Mouse (Mus musculus) heart, postnatal 0 days (tissue): ENCODE results near the gene Col8a1. TPM values are rescaled to one million over a fixed set of nuclear protein-coding genes. Genes with fewer than 3 reads are reported as not detected.

Source experiments
- ATAC-seq: fragments of 200-750 bp; cut with Nextera tagmentation; 2 replicates; pipeline ENCODE4 v1.8.0; 2017; ENCODE audit warnings: low read depth, moderate number of reproducible peaks, moderate library complexity; ENCODE audit not compliant: insufficient read depth
- DNase-seq: peaks from one replicate; pipeline ENCODE4 v3.0.0-alpha.2; 2016; ENCODE audit warnings: low spot score
- H3K27ac ChIP-seq: fragments of 300-500 bp; sonication (generic); 2 replicates; pipeline ENCODE4 v1.5.1; 2014; ENCODE audit warnings: low read depth, mild to moderate bottlenecking
- H3K27me3 ChIP-seq: fragments of 300-500 bp; sonication (generic); 2 replicates; pipeline ENCODE4 v1.6.1; 2014; ENCODE audit warnings: low read length, mixed read lengths; ENCODE audit not compliant: control insufficient read depth, insufficient read depth
- H3K36me3 ChIP-seq: fragments of 300-500 bp; sonication (generic); replicated peaks from 2 replicates; pipeline ENCODE4 v1.6.1; 2014; ENCODE audit warnings: low read length, mixed read lengths; ENCODE audit not compliant: control insufficient read depth, insufficient read depth
- H3K4me1 ChIP-seq: fragments of 300-500 bp; sonication (generic); 2 replicates; pipeline ENCODE4 v1.6.1; 2014; ENCODE audit warnings: antibody characterized with exemption; ENCODE audit not compliant: control insufficient read depth, insufficient read depth
- H3K4me2 ChIP-seq: fragments of 300-500 bp; sonication (generic); 2 replicates; pipeline ENCODE4 v1.6.1; 2014; ENCODE audit warnings: low read depth, mild to moderate bottlenecking, low read length, moderate library complexity
- H3K4me3 ChIP-seq: fragments of 300-500 bp; sonication (generic); 2 replicates; pipeline ENCODE4 v1.5.1; 2014; ENCODE audit warnings: low read depth, low read length
- H3K9ac ChIP-seq: fragments of 300-500 bp; sonication (generic); replicated peaks from 2 replicates; pipeline ENCODE4 v1.6.1; 2014; ENCODE audit warnings: low read depth, low read length, mixed read lengths
- H3K9me3 ChIP-seq: fragments of 300-500 bp; sonication (generic); replicated peaks from 2 replicates; pipeline ENCODE4 v1.6.1; 2016; ENCODE audit warnings: low read length; ENCODE audit not compliant: control insufficient read depth
- CTCF ChIP-seq: IDR thresholded peaks from 2 replicates; pipeline ENCODE4 v1.5.1; 2016; ENCODE audit warnings: antibody characterized with exemption, control low read depth, low read depth
- EP300 ChIP-seq: IDR thresholded peaks from 2 replicates; pipeline ENCODE4 v1.6.1; 2016; ENCODE audit warnings: antibody characterized with exemption, low read depth
- whole genome bisulfite sequencing: fragments of 180-500 bp; shearing (Covaris S2); extraction: QIAGEN DNeasy Blood & Tissue Kit; methylation state at CpG from one replicate; pipeline ENCODE4 v1.1.7; 2014; 5-methylcytosine and 5-hydroxymethylcytosine counted together
- polyA plus RNA-seq: library from polyadenylated mRNA; unstranded; fragments of >200 nt; fragmentation: Nextera tagmentation; extraction: Ambion mirVana; gene quantifications from 2 replicates; pipeline ENCODE4 v1.2.1, GENCODE M21; 2015
- total RNA-seq: library from RNA; depleted of rRNA; stranded (reverse); fragments of >200 nt; gene quantifications from 2 replicates; pipeline ENCODE4 v1.2.3, GENCODE M21; 2014; ENCODE audit warnings: low replicate concordance

Col8a1 gene
- total and polyA plus RNA-seq, 2 experiments from 2014 or later = 1.4 to 2.7 TPM

DNA sequence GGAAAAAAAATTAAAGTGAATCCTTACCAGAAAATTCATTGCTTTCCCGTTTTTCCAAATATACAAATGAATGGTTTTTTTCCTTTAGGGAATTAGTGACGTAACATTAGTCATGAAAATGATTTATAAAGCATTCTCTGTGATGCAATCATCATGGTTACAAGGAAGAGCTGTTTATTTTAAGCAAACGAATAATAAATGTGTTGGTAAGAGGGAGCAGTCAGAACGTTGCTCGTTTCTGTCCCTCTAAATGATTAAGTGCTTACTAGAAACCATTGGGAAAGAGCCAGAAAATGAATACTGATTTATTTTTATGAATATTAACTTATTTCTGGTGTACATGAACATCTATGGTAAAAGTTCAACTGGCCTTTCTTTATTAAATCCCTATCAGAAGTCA is 119.8 kb downstream of the Col8a1 start:
- H3K4me1 ChIP-seq = peaks cover 7% of the 10 kb centered on the region; the same call in 1 of the 2 replicates
- H3K9me3 ChIP-seq = no peaks in the 10 kb centered on the region
- TF ChIP-seq EP300 (no peak), CTCF (no peak)
- no peaks in the 10 kb centered on the region for H3K27me3 ChIP-seq
- no peak overlapping the region for H3K27ac ChIP-seq
- no peaks in the 10 kb centered on the region for H3K36me3 ChIP-seq
- no peak for DNase-seq
- 63% methylated on average over 5 of the region's 5 CpGs for WGBS
- no peak overlapping the region for H3K4me2 ChIP-seq
- H3K9ac ChIP-seq = no peak overlapping the region
- ATAC-seq = no peak
- H3K4me3 ChIP-seq = no peak overlapping the region

DNA sequence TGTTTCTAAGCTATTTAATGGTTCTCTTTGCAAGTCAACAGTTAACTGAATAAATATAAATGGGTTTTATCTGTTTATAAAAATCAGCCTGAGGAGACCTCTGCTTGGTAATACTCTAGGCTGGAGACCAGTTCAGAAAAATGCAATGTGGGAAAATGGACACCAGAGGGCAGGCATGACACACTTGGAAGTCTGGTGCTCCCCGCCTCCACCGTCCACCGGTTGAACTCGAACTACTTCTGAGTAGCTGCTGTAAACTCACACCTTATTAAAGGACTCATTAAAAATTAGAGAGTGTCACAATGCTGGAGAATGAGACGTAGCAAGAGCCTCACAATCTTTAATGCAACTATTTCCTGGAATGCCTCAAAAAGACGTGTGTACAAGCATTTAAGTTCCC is 120.3 kb downstream of the Col8a1 start:
- TF ChIP-seq EP300 (no peak), CTCF (peak; percentile 80)
- ATAC-seq = peak; percentile 79; the same call in 1 of the 2 replicates
- Histone ChIP-seq H3K9ac (no peak overlapping the region), H3K36me3 (no peaks in the 10 kb centered on the region), H3K27ac (no peak overlapping the region), H3K4me3 (no peak overlapping the region), H3K4me1 (peaks cover 7% of the 10 kb centered on the region; the same call in 1 of the 2 replicates), H3K9me3 (no peaks in the 10 kb centered on the region), H3K27me3 (no peaks in the 10 kb centered on the region), H3K4me2 (no peak overlapping the region)
- 8% methylated on average over 6 of the region's 6 CpGs for WGBS
- peak; percentile 75 for DNase-seq

DNA sequence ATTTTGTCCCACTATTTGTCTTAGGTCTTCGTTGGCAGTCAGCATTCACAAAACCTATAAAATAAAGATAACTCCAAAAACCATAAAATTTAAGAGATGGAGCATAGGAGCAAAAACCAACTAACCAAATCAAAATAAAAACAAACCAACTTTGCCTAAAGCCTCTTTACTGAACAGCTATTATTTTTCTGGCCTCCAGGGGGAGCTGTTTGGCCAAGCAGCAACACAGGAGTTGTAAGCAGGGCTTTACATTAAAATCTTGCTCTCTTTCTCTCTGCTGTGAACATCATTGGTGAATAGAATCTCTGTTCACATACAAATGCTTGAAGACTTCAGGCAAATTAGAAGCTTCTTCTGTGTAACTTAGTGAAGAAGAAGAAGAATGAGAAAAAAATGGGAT is 142.8 kb downstream of the Col8a1 start:
- no peaks in the 10 kb centered on the region for H3K9me3 ChIP-seq
- 0% methylated on average over 1 of the region's 1 CpGs for WGBS
- ATAC-seq = no peak
- no peak overlapping the region for H3K4me3 ChIP-seq
- H3K27me3 ChIP-seq = no peaks in the 10 kb centered on the region
- H3K9ac ChIP-seq = no peak overlapping the region
- DNase-seq = peak; percentile 13
- H3K4me2 ChIP-seq = no peak overlapping the region
- peaks cover 5% of the 10 kb centered on the region; the same call in 1 of the 2 replicates for H3K4me1 ChIP-seq
- TF ChIP-seq EP300 (no peak), CTCF (peak; percentile 74)
- H3K36me3 ChIP-seq = no peaks in the 10 kb centered on the region
- H3K27ac ChIP-seq = no peak overlapping the region

DNA sequence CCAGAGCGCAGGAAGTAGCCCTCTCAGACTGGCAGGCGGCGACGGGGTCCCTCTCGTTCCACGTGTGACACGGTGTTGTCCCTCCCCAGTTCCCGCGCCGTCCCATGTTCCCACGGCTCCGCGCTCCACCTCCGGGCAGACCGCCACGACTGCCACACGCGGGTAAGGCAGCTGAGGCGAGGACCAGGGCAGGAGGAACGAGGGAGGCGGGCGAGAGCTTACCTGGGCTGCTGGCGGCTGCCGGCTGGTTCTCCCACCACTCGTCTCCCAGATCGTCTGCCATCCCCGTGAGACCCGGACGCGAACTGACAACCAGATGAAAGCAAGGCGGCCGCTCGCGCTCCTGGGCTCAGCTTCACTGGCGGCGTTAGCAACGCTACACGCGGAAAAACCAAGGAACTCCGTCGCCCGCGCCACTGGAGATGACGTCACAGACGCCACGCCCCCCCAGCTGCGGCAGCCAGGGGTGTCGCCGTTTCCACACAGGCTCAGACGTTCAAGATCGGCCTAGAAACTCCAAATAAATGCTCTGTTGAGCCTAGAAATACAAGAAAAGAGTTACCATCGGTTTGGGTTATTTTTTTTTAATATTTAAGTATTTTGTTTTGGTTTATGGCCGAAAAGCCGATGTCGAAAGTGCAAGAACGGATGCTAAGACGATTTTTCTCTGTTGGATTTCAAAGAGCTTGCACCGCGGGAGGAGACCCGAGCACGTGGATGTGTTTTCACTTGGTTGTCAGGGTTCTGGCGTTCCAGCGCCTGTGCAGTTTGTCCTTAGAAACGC is 147.9 kb downstream of the Col8a1 start, which contains the start of gene Cmss1:
Gene Cmss1 (minus strand): TSS at position 421 of the 784 bp plus-strand sequence.
- under 1% methylated on average over 64 of the region's 64 CpGs for WGBS
- peak within 1 kb of the TSS; percentile 54; the same call in 1 of the 2 replicates for H3K27ac ChIP-seq
- ATAC-seq = peak; percentile 90
- peak; percentile 73 for DNase-seq
- H3K36me3 ChIP-seq = no peaks in the 10 kb centered on the region
- TF ChIP-seq CTCF (no peak), EP300 (no peak)
- H3K27me3 ChIP-seq = no peaks in the 10 kb centered on the region
- peak within 1 kb of the TSS; percentile 89 for H3K4me2 ChIP-seq
- H3K9me3 ChIP-seq = no peaks in the 10 kb centered on the region
- H3K4me1 ChIP-seq = peaks cover 7% of the 10 kb centered on the region; the same call in 1 of the 2 replicates
- H3K9ac ChIP-seq = peak within 1 kb of the TSS; percentile 57
- H3K4me3 ChIP-seq = peak within 1 kb of the TSS; percentile 85

DNA sequence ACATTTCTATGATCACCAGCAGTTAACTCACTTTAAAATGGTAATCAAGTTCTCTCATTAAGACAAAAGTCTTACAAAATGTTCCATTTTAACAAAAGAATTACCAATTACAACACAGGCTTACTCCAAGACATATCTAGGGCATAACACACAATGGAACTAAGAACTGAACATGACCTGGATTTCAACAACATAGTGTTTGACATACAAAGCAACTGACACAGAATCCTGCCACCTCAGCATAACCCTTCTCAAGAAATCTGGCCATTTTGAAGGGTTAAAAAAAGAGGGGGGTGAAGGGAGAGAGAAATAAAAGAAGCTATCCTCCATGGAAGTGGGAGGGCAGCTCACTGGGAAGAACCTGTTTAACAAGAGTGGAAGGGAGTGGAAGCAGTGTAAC is 153.5 kb downstream of the Col8a1 start:
- no peak for ATAC-seq
- H3K4me2 ChIP-seq = no peak overlapping the region
- TF ChIP-seq CTCF (no peak), EP300 (no peak)
- H3K36me3 ChIP-seq = peaks cover 7% of the 10 kb centered on the region; the same call in 1 of the 2 replicates
- H3K4me1 ChIP-seq = 0 out of 2 replicates have a peak, but pooled peaks cover under 1% of the 10 kb centered on the region
- no peak overlapping the region for H3K9ac ChIP-seq
- no peaks in the 10 kb centered on the region for H3K9me3 ChIP-seq
- no peak overlapping the region for H3K27ac ChIP-seq
- DNase-seq = no peak
- no peak overlapping the region for H3K4me3 ChIP-seq
- no peaks in the 10 kb centered on the region for H3K27me3 ChIP-seq
